Mouse (Mus musculus): ENCODE results near the gene Birc5.
"Not testable (repeated sequence)": the region's sequence is repeated elsewhere in the genome, so short reads cannot be mapped to it uniquely, and the experiment has no call there.

The Birc5 gene

DNA sequence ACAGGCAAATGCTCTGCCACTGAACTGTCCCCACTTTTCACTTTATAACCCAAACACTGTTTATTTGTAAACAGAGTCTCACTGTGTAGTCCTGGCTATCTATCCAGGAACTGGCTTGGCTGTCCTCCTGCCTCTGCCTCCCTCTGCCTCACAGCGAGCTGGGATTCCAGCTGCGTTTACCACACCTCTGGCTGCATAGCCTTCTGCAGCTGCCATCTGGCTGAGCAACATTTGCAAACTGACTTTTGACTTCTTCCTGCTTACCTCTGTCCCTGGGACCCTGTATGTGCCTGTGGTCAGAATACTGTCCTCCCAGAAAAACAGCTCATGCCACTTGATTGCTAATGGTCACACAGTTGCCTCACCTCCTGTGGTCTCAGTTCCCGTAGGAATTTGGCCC, 21.7 kb upstream of the Birc5 start:
- no peak for DNase-seq

DNA sequence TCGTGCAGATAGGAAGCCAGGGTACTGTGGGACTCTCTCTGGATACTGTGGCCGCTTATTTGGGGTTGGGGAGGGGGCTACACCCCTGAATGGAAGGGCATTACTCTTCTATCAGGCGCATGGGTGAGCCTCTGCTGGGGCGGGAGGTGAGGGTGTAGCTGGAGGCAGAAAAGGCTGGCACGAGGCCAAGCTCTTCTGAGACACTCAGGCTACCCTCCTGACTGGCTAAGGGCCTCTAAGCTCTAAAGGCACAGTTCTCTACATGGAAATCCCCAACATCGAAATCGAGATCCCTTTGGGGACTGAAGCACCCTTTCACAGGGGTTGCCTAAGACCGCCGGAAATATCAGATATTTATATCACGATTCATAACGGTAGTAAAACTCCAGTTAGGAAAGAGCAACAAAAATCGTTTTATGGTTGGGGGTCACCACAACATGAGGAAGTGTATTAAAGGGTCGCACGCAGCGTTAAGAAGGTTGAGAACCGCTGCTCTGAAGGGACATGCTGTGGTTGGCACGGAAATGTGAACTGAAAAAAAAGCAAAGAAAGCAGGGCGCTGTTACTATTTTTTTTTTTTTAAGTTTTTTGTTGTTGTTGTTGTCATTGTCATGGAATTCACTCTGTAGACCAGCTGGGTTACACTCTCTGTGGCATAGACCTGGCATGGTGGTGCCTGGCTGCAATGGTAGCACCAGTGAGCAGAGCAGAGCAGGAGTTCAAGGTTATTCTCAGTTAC, 20.7 kb upstream of the Birc5 start:
- peak; percentile 50 for DNase-seq

GRCm38 (mm10) chr11:117828888-117829604, 20.0 kb upstream of the Birc5 start:
- DNase-seq: peak; percentile 63

DNA sequence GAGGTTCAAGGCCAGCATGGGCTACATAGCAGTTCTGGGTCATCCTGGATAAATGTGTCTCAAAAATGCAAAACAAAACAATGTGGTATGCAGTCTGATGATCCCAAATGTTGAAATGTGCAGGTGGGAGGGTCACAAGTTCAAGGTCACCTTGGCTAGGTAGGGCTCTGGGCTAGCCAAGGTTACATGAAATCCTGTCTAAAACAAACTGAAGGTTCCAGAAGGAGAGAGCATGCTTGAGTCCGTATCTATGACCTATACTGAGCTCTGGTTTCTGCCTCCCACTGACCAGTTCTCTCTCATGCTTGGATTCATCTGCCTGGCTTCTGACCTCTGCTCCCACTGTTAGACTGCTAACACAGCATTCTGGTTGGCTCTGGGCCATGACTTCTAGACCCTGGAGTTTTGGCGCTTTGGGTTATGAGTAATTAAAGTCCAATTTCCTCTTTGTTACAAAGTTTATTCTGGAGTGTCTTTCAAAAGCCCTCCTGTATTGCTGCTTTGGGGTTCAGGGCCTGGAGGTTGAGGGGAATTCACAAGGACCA, 19.3 kb upstream of the Birc5 start:
- peak; percentile 85 for DNase-seq

GRCm38 (mm10) chr11:117830401-117830800, 18.6 kb upstream of the Birc5 start:
- DNase-seq: no peak

DNA sequence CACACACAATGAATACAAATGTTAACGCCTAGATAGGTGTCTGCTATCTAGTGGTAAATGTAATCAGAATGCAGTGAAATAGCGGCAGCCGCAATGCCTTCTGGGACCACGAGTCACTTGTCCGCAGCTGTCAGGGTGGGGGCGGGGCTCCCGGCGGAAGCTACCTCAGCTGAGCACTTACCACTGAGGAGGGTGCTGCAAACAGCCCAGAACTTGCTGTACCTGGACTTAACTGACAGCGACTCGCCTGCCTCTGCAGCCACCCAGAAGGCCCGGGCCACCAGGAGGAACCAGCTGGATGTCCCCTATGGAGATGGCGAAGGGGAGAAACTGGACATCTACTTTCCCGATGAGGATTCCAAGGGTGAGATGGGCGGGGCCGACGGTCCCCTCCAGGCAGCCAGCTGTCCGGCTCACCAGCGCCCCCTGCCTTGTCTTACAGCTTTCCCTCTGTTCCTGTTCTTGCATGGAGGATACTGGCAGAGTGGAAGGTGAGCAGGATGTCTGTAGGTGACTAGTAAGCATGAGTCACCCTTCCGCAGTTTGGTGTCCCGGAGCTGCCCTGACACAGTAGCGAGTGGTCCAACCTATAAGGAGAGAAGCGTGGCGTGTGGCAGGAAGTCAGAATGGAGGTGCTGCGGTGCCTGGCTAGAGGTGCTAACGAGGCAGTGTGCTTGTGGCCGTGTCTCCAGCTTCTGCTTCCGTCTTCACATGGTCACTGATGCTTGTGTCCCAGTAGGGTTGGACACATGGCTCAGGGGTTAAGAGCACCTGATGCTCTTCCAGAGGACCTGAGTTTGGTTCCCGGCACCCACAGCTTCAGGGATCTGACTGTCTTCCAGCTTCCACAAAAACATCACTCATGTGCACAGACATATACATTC, 16.7 kb upstream of the Birc5 start:
- peak; percentile 79 for DNase-seq

DNA sequence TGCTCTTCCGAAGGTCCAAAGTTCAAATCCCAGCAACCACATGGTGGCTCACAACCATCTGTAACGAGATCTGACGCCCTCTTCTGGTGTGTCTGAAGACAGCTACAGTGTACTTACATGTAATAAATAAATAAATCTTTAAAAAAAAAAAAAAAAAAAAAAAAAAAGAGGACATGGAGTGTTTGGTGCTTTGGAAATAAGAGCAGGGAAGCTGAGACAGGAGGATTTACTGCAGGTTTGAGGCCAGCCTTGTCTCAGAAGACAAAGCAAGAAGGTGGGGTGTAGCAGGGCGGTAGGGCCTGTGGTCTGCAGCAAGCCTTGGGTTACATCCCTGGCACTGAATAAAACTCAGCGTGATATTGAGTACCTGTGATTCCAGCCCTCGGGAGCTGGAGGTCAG, 15.5 kb upstream of the Birc5 start:
- DNase-seq: not testable (repeated sequence)

GRCm38 (mm10) chr11:117834086-117834485, 15.0 kb upstream of the Birc5 start:
- peak; percentile 78 for DNase-seq

DNA sequence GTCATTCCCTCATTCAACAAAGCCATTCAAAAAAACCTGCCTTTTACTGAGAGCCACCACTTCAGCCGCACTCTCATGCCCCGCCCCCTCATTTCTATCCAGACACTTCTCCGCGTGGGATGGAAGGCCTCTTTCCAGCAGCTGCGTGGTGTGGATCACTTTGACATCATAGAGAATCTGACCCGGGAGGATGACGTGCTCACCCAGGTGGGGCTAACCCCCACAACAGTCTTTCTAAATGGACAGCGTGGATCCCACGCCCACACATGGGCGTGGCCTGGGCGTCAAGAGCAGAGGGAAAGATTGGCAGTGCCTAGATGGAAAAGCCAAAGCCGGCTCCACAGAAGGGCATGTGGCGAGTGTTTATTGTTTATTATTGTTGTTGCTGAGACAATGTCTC, 12.7 kb upstream of the Birc5 start:
- DNase-seq: peak; percentile 54

- DNase-seq: peak; percentile 54
These were observed 10.5 kb upstream of the Birc5 start for GRCm38 (mm10) chr11:117838572-117838971.

GRCm38 (mm10) chr11:117839021-117839420, 10.0 kb upstream of the Birc5 start:
- no peak for DNase-seq

DNA sequence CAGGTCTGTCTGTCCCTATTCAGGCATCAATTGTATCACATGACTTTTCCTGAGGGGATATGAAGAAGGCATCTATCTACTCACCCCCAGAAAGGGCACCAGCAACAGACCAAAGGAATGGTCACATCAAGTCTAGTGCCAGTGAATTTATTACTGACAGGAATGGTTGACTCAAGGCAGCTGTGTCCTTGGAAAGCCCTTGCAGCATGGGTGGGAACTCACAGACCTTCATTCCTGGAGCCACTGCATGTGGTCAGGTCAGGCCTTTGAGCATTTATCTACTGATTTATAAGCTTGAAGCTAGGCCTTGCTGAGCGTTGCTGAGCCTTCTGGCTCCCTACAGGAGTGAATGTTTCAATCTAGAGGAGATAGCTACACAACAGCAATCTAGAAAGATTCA, 8.1 kb upstream of the Birc5 start:
- DNase-seq: no peak

- no peak for DNase-seq
These were observed 5.6 kb upstream of the Birc5 start for GRCm38 (mm10) chr11:117843434-117843833.

- DNase-seq: peak; percentile 56
These were observed 4.1 kb upstream of the Birc5 start for GRCm38 (mm10) chr11:117844997-117845396.

GRCm38 (mm10) chr11:117845651-117846050, 3.4 kb upstream of the Birc5 start:
- no peak for DNase-seq

DNA sequence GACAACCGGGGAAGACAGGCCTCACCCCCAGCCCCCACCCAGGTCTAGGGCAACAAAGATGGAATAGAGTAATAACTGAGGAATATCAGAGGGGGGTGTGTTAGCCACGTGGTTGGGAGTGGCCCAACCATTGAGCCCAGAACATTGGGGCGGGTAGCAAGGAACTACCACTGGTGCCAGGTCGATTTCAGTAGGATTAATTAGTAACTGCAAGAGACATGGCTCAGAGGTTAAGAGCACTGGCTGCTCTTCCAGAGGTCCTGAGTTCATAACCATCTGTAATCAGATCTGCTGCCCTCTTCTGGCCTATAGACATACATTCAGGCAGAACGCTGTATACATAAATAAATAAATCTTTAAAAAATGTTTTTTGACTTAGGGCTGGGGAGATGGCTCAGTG, 2.4 kb upstream of the Birc5 start:
- DNase-seq: peak; percentile 73

GRCm38 (mm10) chr11:117847593-117848215, 1.3 kb upstream of the Birc5 start:
- no peak for DNase-seq

GRCm38 (mm10) chr11:117848271-117848984, 623 bp upstream of the Birc5 start:
- no peak for DNase-seq

GRCm38 (mm10) chr11:117852875-117853274, 3.8 kb downstream of the Birc5 start:
- DNase-seq: no peak

GRCm38 (mm10) chr11:117854241-117854640, 5.2 kb downstream of the Birc5 start:
- DNase-seq: no peak

GRCm38 (mm10) chr11:117855360-117855759, 6.3 kb downstream of the Birc5 start:
- DNase-seq: no peak

DNA sequence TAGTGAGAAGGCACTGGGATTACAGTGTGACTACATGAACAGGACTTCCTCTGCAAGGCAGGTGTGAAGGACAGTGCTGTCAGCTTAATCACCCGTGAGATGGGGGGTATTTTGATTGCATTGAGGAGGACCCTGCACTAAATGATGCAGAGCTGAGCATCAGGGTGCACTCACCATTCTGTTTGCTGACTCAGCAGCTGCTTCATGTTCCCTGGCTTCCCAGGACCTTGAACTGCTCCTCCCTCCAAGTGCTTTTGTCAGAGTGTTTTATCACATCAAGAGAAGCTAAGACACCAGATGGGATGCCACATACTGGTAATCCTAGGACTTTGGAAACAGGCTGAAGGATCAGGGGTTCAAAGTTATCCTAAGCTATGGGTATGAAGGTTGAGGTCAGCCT, 6.9 kb downstream of the Birc5 start:
- DNase-seq: no peak

All from kidney, adult 18-20 months (tissue).